Mouse (Mus musculus) layer of hippocampus, adult 18-20 months (tissue): ENCODE data around the gene Nfkb1. TPM values are rescaled to one million over a fixed set of nuclear protein-coding genes. Genes with fewer than 3 reads are reported as not detected.

Experiments used
- DNase-seq, 2 experiments: peaks; one replicate each; pipeline ENCODE4 v3.0.0; 2022; ENCODE audit warnings: low spot score in 2 of 2
- long read RNA-seq: library from polyadenylated mRNA; stranded (forward); transcript quantifications from one replicate; pipeline ENCODE4 v2.0.0, GENCODE M21; 2021
- total RNA-seq, 2 experiments: library from RNA; stranded (reverse); gene quantifications; 2 replicates each; pipeline ENCODE4 v1.2.3; 2021

The Nfkb1 gene
- 10 to 100 TPM; 21.4 to 21.7 TPM for total RNA-seq
- long read RNA-seq, full-length matches to known transcripts, result 9 of 16 reads
- long read RNA-seq, partial matches to known transcripts, result 2 of 16 reads
- long read RNA-seq, other reads (novel, unspliced or antisense), result 5 of 16 reads

DNA sequence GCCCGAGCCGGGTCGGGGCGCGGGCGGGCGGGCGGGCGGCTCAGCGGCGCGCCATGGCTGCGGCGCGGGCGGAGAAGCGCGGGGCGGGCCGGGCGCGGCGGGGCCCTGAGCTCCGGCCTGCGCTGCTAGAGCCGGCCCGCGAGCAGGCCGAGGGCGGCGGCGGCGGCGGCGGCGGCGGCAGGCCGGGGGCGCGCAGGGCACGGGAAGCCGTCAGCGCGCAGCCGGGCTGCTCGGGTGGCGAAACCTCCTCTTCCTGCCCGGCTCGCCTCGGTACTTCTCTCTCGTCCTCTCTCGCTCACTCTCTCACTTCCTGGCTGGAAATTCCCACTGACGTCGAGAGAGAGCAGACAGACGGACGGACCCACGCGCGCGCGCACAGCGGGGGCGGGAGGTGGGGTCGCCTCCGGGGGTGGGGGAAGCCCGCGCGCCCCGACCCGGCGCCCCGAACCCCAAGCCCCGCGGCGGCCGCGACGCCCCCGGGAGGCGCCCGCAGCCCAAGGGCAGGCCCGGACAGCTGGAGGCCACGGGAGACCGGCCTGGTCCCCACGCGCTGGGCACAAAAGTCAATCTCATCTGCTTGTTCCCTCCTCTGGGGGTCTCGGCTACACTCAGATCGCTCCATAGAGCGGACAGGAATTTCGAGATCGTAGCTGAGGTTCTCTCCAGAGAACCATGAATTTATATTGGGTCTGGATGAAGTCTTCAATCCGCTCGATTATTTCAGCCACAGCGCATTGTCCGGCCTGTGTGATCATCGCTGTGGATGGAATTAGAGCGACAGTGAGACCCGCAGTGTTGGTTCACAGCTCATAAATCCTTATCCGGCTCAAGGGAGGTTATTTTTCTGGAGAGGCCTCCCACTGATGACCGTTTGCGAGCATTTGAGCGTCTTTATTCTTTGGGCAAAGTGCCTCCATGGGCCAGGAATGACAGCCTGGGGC is at the start of gene Nfkb1:
TSS of gene Nfkb1 (minus strand) at position 357 of the 941 bp plus-strand sequence.
- peak; percentile 51 to 67 for DNase-seq

DNA sequence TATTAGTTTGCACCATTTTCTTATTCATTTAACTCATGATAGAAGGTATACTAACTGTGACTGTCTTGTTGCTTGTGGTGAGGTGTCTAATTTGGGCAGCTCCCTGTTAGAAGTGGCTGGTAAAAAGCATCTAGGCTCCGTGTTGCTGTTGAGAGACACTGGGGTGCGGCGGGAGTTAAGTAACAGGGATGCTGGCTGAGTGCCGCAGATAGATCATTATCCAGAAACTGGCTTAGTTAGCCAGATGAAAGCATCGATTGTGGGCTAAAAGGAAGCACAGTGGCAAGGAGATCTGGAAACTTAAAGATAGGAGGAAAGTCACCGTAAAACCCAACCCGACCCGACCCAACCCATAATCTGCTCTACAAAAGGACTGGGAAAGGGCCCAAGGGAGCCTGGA is 49.4 kb upstream of the Nfkb1 start:
- no peak for DNase-seq

DNA sequence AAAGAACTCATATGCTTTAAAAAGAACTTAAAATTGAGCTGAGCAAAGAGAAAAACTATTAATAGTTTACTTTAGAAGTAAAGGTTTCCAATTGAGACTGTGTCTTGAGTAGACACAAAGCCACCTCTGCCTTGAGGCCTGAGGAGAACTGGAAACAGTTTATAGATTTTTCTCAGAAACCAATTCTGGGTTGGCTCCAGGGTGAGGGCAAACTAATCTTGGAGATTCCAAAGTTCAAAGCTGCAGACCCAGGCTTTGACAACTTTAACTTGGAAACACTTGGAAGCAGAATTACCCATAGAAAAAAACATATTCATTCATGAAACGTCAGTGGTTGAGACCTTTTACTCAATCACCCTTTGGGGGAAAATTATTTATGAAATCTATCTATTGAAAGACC is 43.4 kb upstream of the Nfkb1 start:
- DNase-seq, result no peak

DNA sequence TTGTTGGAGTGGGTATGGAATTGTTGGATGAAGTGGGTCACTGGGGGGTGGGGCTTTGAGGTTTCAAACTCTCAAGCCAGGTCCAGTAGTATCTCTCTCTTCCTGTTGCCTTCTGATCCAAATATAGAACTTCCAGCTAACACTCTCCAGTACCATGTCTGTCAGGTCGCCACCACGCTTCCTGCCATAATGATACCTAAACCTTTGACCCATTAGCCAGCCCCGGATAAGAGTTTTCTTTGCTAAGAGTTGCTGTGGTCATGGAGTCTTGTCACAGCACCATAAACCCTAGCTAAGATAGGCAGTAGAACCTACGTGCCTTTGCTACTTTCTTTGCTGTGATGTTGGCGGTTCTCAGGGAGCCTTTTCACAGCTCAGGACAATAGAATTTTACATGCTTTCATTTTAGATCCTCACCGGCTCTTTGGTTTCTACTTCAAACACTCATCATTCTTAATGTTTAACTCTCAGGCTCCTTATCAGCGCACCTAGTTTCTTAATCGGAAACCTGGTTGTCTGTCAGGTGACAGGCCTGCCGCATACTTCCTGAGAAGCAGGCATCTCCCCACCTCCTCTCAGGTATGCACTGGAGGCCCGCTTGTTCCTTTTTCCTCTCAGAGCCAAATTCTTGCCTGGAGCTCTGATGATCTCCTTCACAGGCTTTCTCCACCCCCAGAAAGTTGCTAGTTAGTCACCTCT is 41.5 kb upstream of the Nfkb1 start:
- no peak for DNase-seq

DNA sequence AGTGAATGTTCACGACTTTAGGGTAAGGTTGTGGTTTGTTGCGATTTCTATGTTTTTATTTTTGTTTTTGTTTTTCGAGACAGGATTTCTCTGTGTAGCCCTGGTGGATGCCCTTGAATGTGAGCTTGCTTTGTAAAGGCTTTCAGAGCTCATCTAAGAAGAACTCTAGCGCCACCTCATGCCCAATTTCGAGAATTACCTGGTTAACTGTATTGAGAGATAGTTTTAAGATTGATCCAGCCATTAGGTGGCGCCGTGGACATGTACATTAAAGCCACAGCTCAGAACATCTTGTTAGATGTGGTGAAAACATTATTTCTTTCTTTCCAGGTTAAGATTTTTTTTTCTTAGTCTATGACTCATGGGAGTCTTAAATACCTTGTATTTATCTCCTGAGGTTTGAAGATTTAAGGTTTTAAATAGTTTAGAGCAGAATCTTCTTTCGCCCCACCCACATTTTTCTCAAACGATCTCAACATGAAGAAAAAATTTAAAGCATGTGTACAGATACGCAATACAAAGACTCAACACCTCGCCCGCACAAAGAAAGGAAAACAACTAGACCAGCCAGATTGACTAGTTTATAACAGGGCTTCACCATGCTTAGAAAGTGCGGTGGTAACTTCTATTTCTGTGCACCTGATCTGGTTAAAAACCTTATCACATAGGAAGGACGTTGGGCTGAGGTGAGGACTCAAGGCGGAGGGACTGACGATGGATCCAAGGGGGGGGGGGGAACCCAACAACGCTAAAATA is 40.1 kb upstream of the Nfkb1 start:
- peak; percentile 88 to 100 for DNase-seq

DNA sequence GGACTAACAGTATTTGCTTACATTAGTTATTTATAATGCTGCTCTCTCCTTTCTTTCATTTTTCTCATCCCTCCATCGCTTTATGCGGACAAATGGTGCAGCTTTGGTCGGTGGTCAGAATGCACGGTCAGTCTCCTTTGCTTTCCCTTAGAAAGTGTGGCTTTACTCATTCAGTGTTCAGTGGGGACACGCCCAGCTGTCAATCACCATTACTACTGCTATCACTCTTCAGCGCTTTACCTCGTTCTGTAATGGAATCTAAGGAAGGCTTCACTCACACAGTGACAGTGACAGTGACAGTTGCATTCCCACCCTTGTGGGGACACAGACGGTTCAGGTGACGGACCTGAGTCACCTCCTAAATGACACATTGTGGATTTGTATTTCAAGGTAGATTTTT is 39.4 kb upstream of the Nfkb1 start:
- DNase-seq, result peak in 1 of 2 experiments; percentile 38

DNA sequence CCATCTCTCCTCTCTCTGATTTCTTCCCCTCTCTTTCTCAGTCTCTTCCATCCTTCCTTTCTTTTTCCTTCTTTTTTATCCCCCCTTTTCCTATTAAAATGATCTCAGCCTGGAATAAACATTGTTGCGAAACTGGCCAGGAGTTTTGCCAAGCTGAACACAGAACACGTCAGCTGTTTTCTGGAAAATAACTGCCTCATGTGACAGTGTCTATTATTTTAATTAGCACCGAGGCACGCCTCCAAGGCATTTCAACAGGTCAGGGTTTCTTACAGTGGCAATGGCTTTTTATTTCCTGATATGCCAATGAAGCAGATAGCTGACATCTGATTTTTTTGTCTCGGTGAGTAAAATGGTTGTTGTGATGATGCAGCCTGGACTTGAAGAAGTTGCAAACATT is 38.2 kb upstream of the Nfkb1 start:
- peak in 1 of 2 experiments; percentile 80 for DNase-seq

DNA sequence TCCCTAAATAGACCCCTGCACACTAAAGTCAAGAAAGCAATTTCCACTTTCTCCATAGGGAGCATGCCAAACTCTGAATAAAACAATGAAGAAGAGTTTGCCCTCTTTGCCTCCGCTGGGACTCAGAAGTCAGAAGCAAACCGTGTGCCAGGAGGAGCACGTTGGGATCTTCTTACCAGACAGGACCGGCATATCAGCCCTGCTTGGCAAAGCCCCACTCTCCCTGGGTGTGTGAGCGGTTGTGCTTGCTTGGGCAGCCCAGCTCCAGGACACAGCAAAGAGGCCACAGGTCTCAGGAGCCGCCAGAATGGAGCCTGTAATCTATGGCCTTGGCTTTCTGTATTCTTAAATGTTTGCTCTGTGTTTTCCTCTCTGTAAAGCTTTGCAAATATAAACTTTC is 37.6 kb upstream of the Nfkb1 start:
- DNase-seq, result no peak

DNA sequence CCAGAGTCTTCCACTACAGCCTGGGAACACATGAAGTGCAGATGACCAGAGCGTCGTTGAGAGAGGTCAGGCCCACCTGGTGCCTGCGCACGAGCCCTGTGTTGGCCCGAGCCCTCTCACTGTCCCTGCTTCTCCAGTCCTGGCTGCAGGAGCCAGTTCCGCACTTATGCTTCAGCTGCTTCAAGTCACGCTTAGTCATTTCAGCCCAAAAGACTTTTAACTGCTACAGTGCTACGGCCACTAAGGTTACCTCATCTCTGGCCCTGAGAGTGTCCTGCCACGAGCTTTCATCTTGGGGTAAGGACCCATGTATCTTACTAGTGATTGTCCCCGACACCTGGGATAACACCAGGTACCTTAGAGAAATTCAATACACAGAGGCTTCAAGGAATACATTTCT is 36.0 kb upstream of the Nfkb1 start:
- no peak for DNase-seq

DNA sequence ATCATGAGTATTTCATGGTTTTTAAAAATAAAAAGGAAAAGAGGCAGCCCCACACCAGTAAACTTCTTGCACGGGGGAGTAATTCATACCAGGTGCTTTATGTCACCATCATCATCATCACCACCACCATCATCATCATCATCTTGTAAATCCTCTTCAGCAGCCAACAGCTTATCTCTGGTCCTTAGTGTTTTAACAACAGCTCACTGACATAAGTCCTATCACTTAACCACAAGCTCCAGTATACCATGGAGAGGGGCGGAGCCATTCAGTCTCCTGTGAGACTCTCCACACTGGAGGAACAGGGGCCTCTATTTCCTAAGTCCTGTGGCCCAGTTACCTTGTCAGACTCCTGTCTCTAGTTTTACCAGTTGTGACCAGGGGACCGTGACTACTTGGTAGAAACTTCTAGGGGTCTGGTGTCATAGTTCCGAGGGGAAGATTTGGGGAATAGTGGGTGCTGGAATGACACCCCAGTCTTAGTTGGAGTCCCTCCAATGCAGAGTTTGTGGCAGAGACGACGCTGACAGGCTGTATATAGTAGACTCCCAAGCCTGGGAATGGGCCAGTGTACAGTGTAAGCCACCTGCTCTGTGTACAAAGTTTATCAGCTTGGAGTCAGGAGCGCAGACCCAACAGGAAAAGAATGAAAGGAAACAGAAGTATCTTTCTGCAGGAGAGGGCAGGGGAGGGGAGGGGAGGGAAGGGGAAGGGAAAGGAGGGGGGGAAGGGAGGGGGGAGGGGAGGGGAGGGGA is 35.4 kb upstream of the Nfkb1 start:
- DNase-seq, result no peak

DNA sequence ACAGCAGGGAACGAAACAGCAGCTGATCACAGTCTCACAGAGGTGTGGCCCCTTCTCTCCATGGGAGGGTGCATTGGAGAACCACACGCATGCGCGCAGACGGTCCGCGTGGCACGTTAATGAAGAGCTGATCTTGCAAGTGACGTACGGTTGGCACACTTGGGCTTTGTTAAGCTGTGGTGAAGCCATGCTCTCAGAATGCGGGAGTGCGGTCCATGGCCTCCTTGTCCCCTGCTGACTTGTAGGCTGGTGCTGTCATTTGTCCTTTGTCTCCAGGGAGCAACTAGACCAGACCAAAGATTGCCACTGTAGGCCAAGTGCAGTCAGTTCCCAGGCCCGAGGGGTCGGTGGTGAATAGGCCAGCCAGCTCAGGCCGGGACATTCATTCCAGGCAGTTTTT is 34.7 kb upstream of the Nfkb1 start:
- DNase-seq, result no peak

DNA sequence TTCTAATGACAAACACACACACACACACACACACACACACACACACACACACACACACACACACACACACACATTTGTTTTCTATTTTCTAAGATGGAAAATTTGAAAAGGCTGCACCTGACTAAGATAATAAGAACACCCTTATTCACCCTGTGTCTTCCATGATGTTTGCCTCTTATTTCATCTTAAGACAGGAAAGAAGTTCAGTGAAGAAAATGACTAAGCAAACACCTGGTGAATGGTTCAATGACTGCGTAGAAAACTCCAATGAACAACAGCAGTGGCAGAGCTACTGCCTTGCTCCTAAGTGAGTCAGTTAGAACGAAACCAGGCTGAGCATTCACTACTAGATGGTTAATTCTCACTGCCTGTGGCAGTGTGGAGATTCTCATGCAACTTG is 30.8 kb upstream of the Nfkb1 start:
- DNase-seq, result no peak

DNA sequence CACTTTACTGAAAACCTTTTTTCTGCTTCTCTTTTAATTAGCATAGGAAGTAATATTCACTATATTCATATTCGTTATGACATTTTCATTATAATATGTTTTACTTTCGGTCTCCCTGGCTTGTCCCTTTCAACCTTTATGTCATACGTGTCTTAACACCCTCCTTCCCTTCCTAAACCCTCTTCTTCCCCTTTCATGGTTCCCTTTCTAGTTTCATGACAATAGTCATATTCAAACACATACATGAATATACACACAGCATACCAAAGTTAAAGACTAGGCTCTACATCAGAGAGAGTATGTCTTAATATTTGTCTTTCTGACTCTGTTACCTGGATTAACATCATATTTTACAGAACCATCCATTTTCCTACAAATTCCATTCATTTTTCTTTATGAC is 28.6 kb upstream of the Nfkb1 start:
- no peak for DNase-seq

DNA sequence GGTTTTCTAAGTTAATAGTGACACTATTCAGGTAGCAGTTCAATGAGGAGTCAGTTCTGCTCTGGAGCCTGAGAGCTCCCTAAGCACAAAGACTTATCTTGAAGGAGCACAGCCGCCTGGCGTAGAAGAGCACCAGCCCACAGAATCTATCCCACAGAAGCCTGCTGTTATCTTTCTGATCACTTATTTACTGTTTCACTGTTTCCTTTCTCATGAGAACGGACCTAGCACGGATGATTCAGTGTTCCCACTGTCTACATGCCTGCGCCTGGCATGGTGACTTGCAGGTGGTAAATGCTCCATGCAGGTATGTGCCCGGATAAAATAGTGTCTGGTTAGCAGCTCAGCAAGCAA is 27.8 kb upstream of the Nfkb1 start:
- DNase-seq, result no peak

DNA sequence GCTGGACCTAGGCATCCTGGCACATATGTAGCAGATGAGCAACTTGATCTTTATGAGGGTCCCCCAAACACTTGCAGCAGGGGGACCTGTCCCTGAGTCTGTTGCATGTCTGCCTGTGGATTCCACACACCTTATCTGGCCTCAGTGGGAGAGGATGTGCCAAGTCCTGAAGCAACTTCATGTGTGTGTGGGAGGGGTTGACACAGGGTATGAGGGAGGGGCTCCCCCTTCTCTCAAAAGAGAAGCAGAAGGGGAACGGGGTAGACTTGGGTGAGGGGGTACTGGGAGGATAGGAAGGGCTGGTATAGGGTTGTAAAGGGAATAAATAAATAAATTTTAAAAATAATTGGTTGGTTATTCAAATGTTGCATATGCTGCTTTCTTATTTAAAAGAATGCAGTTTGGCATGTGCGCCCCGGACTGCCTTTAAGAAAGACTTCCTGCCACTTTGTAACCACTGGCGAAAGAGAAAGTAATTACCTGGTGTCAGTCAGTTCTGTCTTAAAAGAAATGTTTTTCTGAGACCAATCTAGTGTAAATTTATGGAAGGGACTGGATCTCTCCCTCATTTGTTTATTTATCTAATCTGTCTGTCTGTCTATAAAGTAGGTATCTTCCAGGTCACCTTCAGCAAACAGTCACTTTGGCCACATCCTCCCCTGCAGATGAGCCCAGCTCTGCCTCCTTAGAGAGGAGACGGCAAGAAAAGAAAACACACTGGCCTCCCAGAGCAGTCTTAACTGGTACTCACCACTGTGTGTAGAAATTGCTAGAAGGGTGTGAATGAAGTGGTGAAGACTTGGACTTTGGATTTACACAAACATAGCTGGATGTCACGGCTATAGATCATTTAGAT is 27.2 kb upstream of the Nfkb1 start:
- no peak for DNase-seq

DNA sequence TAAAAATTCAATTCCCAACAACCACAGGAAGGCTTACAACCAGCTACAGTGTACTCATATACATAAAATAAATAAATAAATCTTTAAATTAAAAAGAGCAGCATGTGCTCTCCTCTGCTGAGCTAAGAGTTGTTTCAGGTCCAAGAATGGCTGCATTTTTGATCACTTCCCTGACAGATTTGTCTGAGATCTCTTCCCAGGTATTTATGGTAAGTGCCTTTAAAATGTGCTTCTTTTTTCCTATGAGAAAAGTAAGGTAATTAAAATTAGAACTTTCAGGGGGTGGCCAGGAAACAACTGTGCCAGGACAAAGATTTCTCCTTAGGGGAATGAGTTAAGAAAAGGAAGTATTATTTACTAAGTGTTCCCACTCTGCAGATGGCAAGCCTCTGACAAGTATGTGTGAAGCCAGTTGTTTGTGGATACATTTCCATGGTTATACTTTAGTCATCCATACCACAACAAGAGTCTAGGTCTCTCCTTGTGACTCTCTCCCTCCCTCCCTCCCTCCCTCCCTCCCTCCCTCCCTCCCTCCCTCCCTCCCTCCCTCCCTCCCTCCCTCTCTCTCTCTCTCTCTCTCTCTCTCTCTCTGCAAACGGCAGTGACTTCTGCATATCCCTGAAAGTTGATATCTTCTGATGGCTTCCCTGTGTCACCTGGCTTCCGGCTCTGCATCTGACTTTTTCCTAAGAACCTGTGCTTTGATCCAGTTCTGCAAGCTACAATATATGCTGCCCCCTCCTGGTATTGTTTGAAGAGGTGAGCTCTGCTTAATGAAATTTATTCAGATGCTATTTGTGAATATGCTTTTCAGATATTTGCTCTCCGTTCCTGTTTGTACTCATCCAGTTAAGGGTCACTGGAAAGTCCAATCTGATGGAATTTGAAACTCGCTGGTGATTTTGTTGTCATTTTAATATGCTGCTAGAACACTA is 21.9 kb upstream of the Nfkb1 start:
- DNase-seq, result peak in 1 of 2 experiments; percentile 67

DNA sequence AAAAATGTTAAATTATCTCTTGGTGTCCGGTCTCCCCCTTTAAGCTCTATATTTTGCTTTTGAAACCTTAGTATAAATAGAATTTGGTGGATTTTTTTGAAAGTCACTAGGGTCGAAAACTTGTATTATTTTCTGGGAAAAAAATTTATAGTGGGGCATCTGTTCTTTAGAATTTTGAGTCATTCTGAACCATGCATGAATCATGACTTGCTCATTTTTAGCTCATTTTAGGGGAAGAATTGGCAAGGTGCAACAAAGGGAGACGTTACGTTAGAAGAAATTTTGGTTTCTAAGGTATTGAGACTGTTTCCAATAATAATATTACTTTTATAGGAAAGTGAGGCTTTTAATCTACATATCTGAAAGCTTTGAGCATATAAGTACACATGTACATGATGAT is 20.3 kb upstream of the Nfkb1 start:
- no peak for DNase-seq

DNA sequence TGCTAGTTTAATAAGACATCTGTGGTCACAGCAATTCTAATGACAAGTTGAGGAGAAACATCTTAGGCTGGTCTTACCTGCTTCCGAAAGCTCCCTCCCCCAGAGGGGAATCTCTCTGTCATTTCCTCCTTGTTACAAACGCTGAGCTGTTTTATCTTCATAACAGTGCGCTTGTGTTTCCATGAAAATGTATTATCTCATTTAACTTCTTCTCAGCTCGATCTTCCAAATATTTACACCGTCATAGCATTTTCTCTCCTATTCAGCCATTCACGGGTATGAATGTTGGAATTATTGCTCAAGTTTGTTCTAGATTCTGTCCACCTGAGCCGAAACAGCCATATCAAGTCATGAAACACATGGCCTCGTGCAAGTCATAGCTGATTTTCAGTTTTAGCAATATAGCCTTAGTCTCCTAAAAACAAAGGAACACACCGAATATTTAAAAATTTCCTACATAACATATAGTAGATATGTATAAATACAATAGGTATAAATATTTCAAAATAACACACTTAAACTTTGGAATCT is 19.8 kb upstream of the Nfkb1 start:
- no peak for DNase-seq

DNA sequence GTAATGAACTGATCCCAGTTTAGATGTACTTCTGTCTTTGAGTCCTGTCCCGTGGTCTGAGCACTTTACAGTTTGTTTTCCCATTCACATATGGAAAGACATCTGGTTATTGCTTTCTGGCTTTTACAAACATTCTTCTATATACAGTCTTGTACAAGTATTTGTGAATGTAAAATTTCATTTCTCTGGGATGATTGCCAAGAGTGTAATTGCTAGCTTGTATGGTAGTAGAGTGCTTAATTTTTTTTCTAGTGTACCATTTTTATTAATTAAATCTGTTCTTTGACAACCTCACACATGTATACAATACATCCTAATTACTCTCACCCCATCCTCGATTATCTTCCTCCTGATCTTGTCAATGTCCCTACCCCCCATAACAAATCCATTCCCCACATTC is 12.0 kb upstream of the Nfkb1 start:
- DNase-seq, result no peak
